Mouse (Mus musculus) CH12.LX (cell line): ENCODE data around the gene Il17rd. TPM values are rescaled to one million over a fixed set of nuclear protein-coding genes. Genes with fewer than 3 reads are reported as not detected.

ENCODE experiments used
- DNase-seq: peaks from one replicate; pipeline ENCODE4 v3.0.0-alpha.2; 2013; ENCODE audit errors: extremely low read depth
- H3K27ac ChIP-seq: 2 replicates; pipeline ENCODE4 v1.5.1; 2012; ENCODE audit warnings: low read depth, mild to moderate bottlenecking, control low read depth, moderate library complexity; ENCODE audit not compliant: insufficient read depth
- H3K27me3 ChIP-seq: replicated peaks from 2 replicates; pipeline ENCODE3; 2012; ENCODE audit warnings: inconsistent platforms
- H3K36me3 ChIP-seq, 2 experiments: replicated peaks in 1 of 2; 2 replicates each; pipeline versions ENCODE3 to v1.6.1; 2012; ENCODE audit warnings: inconsistent platforms in 1 of 2, low read length in 1 of 2, mild to moderate bottlenecking in 1 of 2, mixed read lengths in 1 of 2, moderate library complexity in 1 of 2; ENCODE audit not compliant: control insufficient read depth in 1 of 2, insufficient read depth in 1 of 2
- H3K4me1 ChIP-seq, 2 experiments: 2 replicates each; pipeline ENCODE4 v1.6.1; 2012; ENCODE audit warnings: inconsistent platforms in 1 of 2, moderate library complexity in 1 of 2; ENCODE audit not compliant: insufficient read depth in 2 of 2, control insufficient read depth in 1 of 2
- H3K4me2 ChIP-seq: 2 replicates; pipeline ENCODE4 v1.6.1; 2012; ENCODE audit warnings: low read depth, mild to moderate bottlenecking, control low read depth; ENCODE audit not compliant: poor library complexity, insufficient read depth, severe bottlenecking
- H3K4me3 ChIP-seq, 3 experiments: fragments of 150-350 bp in 1 of 3; sonication (generic) in 1 of 3; replicated peaks in 1 of 3; 2 replicates each; pipeline versions ENCODE3 to v1.5.1; 2011 to 2012; ENCODE audit warnings: low read depth in 2 of 3, low read length in 2 of 3, mild to moderate bottlenecking in 2 of 3, moderate library complexity in 2 of 3, control low read depth in 1 of 3, improper control_type of control experiment in 1 of 3, inconsistent platforms in 1 of 3, mixed read lengths in 1 of 3; ENCODE audit not compliant: poor library complexity in 1 of 3
- H3K79me2 ChIP-seq: replicated peaks from 2 replicates; pipeline ENCODE4 v1.6.1; 2012; ENCODE audit warnings: mild to moderate bottlenecking, moderate library complexity; ENCODE audit not compliant: control insufficient read depth, poor library complexity, insufficient read depth, severe bottlenecking; ENCODE audit errors: extremely low read depth
- H3K9ac ChIP-seq: 2 replicates; pipeline ENCODE4 v1.6.1; 2012; ENCODE audit warnings: low read depth, mild to moderate bottlenecking, control low read depth, moderate library complexity; ENCODE audit not compliant: insufficient read depth
- H3K9me3 ChIP-seq: replicated peaks from 2 replicates; pipeline ENCODE3; 2012; ENCODE audit warnings: low read length, inconsistent platforms, mixed read lengths
- BHLHE40 ChIP-seq: IDR thresholded peaks from 2 replicates; pipeline ENCODE4 v1.6.1; 2011; ENCODE audit warnings: mild to moderate bottlenecking, low read depth, low read length, improper control_type of control experiment
- CHD2 ChIP-seq: IDR thresholded peaks from 2 replicates; pipeline ENCODE4 v1.6.1; 2011; ENCODE audit warnings: low read length, improper control_type of control experiment
- CTCF ChIP-seq, 2 experiments: IDR thresholded peaks in 1 of 2; conservative IDR thresholded peaks in 1 of 2; 2 replicates each; pipeline ENCODE4 v1.5.1; 2011 to 2012; ENCODE audit warnings: low read depth in 2 of 2, low read length in 2 of 2, improper control_type of control experiment in 1 of 2, inconsistent platforms in 1 of 2, mild to moderate bottlenecking in 1 of 2, moderate library complexity in 1 of 2
- E2F4 ChIP-seq: IDR thresholded peaks from 2 replicates; pipeline ENCODE4 v1.6.1; 2011; ENCODE audit warnings: low read depth, low read length, improper control_type of control experiment; ENCODE audit not compliant: insufficient replicate concordance
- ELF1 ChIP-seq: IDR thresholded peaks from 2 replicates; pipeline ENCODE4 v1.6.1; 2014; ENCODE audit warnings: low read depth, mild to moderate bottlenecking, inconsistent platforms, low read length, improper control_type of control experiment
- EP300 ChIP-seq: IDR thresholded peaks from 2 replicates; pipeline ENCODE4 v1.6.1; 2011; ENCODE audit warnings: low read length, improper control_type of control experiment
- ETS1 ChIP-seq: conservative IDR thresholded peaks from 2 replicates; pipeline ENCODE4 v1.6.1; 2012; ENCODE audit warnings: low read depth, mild to moderate bottlenecking, inconsistent platforms, low read length, improper control_type of control experiment, moderate library complexity
- IRF4 ChIP-seq: IDR thresholded peaks from 2 replicates; pipeline ENCODE4 v1.6.1; 2014; ENCODE audit warnings: low read depth, mild to moderate bottlenecking, inconsistent platforms, low read length, improper control_type of control experiment
- KAT2A ChIP-seq: IDR thresholded peaks from 2 replicates; pipeline ENCODE4 v1.6.1; 2012; ENCODE audit warnings: low read length, improper control_type of control experiment, inconsistent platforms; ENCODE audit not compliant: insufficient replicate concordance
- MAFK ChIP-seq: IDR thresholded peaks from 2 replicates; pipeline ENCODE4 v1.6.1; 2011; ENCODE audit warnings: low read length, improper control_type of control experiment; ENCODE audit not compliant: insufficient replicate concordance
- MXI1 ChIP-seq: IDR thresholded peaks from 2 replicates; pipeline ENCODE4 v1.6.1; 2011; ENCODE audit warnings: mild to moderate bottlenecking, low read depth, low read length, improper control_type of control experiment
- POLR2A ChIP-seq: IDR thresholded peaks from 2 replicates; pipeline ENCODE4 v1.6.1; 2011; ENCODE audit warnings: low read depth, mild to moderate bottlenecking, improper control_type of control experiment, low read length
- POLR2AphosphoS2 ChIP-seq: IDR thresholded peaks from 2 replicates; pipeline ENCODE4 v1.6.1; 2011; ENCODE audit warnings: low read depth, low read length, improper control_type of control experiment
- RAD21 ChIP-seq: IDR thresholded peaks from 2 replicates; pipeline ENCODE4 v1.6.1; 2011; ENCODE audit warnings: low read depth, mild to moderate bottlenecking, low read length, improper control_type of control experiment, moderate library complexity
- RCOR1 ChIP-seq: conservative IDR thresholded peaks from 2 replicates; pipeline ENCODE4 v1.6.1; 2012; ENCODE audit warnings: low read depth, mild to moderate bottlenecking, inconsistent platforms, low read length, improper control_type of control experiment
- ZC3H11A ChIP-seq: IDR thresholded peaks from 2 replicates; pipeline ENCODE4 v1.6.1; 2012; ENCODE audit warnings: low read depth, mild to moderate bottlenecking, inconsistent platforms, low read length, improper control_type of control experiment
- ZMIZ1 ChIP-seq: IDR thresholded peaks from 2 replicates; pipeline ENCODE4 v1.6.1; 2012; ENCODE audit warnings: low read depth, mild to moderate bottlenecking, inconsistent platforms, low read length, improper control_type of control experiment
- ZNF384 ChIP-seq: IDR thresholded peaks from 2 replicates; pipeline ENCODE4 v1.6.1; 2012; ENCODE audit warnings: low read depth, low read length, improper control_type of control experiment, inconsistent platforms
- dilution Hi-C: fragments of 300-500 bp; cut with MboI; formaldehyde crosslinking; loops from 2 replicates; pipeline ENCODE4 v1.14.3; 2020; ENCODE audit warnings: low sequenced_read_pairs; ENCODE audit not compliant: extremely low pct_unique_long_range_greater_than_20kb, extremely low pct_ligation_motif_present
- in situ Hi-C: fragments of 300-500 bp; cut with MboI; formaldehyde crosslinking; loops from 3 replicates; pipeline ENCODE4 v1.14.3; 2019; ENCODE audit warnings: low sequenced_read_pairs, low pct_ligation_motif_present, low pct_unique_long_range_greater_than_20kb, mixed read lengths
- polyA plus RNA-seq: library from polyadenylated mRNA; unstranded; fragments of >175 nt; gene quantifications from 2 replicates; pipeline ENCODE4 v1.2.1, GENCODE M21; 2012; ENCODE audit warnings: low read depth; ENCODE audit not compliant: insufficient read length
- total RNA-seq, 2 experiments: library from RNA; depleted of rRNA; stranded (reverse); fragments of 300-350 nt in 1 of 2; fragments of >200 nt in 1 of 2; gene quantifications; 2 replicates each; pipeline ENCODE4 v1.2.3; 2012 to 2014

Gene Il17rd
- total and polyA plus RNA-seq, 3 experiments = 0.04 to 0.09 (median 0.08) TPM

DNA sequence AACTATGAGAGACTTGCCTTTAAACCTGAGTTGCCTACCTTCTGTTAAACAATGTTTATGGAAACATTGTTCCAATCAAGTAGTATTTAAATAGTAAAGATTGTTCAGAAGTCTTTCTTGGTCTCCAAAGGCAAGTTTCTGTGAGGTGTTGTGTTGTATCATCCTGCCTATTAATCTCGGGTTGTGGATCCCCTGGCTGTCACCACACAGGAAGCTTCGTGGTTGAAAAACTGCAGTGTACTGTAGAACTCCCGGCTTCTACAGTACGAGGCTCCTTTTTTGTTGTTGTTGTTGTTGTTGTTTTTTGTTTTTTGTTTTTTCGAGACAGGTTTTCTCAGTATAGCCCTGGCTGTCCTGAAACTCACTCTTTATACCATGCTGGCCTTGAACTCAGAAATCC is 46.7 kb downstream of the Il17rd start:
- Histone ChIP-seq H3K4me2 (no peak overlapping the region), H3K79me2 (no peaks in the 10 kb centered on the region), H3K27me3 (no peaks in the 10 kb centered on the region), H3K4me1 (peaks cover 0 to 4% of the 10 kb centered on the region in 2 experiments; a peak in 1 of 4 replicates), H3K9me3 (no peaks in the 10 kb centered on the region), H3K36me3 (no peaks in the 10 kb centered on the region), H3K9ac (no peak overlapping the region), H3K4me3 (no peak overlapping the region), H3K27ac (no peak overlapping the region)
- no peak for TF ChIP-seq BHLHE40
- no peak for DNase-seq
- in situ Hi-C loops (no loop called here), dilution Hi-C loops (no loop called here)

- Histone ChIP-seq H3K4me1 (peaks cover 0 to 4% of the 10 kb centered on the region in 2 experiments; a peak in 1 of 4 replicates), H3K9me3 (no peaks in the 10 kb centered on the region), H3K4me2 (no peak overlapping the region), H3K36me3 (no peaks in the 10 kb centered on the region), H3K79me2 (no peaks in the 10 kb centered on the region), H3K27me3 (no peaks in the 10 kb centered on the region), H3K4me3 (no peak overlapping the region)
- in situ Hi-C loops = no loop called here
- DNase-seq = no peak
- dilution Hi-C loops = no loop called here
- TF ChIP-seq E2F4 = no peak
- no peak for TF ChIP-seq IRF4
- TF ChIP-seq RAD21 = no peak
- TF ChIP-seq, all 38 proteins: peak for 0
- H3K27ac ChIP-seq = no peak overlapping the region
- no peak overlapping the region for H3K9ac ChIP-seq
Observed at GRCm38 (mm10) chr14:27085999-27086398, 47.3 kb downstream of the Il17rd start.

DNA sequence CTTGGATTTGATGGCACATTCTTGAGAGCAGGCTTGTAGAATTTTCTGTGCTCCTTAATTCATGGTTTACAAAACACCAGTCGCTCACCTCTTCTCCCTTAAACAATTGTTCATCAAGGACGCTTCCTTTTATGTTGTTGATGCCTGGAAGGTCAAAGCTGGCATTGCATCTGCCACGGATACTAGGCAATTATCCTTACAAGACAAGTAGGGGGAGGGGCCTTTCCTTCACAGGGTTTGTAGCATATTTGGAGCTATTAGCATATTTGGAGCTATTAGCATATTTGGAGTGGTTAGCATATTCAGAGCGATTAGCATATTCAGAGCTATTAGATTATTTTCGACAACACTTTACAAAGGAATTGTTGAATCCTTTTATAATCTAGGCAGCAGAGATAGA is 55.5 kb downstream of the Il17rd start:
- in situ Hi-C loops (no loop called here), dilution Hi-C loops (no loop called here)
- H3K9me3 ChIP-seq = no peaks in the 10 kb centered on the region
- no peaks in the 10 kb centered on the region for H3K36me3 ChIP-seq
- no peak overlapping the region for H3K4me2 ChIP-seq
- no peaks in the 10 kb centered on the region for H3K27me3 ChIP-seq
- H3K79me2 ChIP-seq = no peaks in the 10 kb centered on the region
- no peak overlapping the region for H3K9ac ChIP-seq
- peaks cover 0 to 7% of the 10 kb centered on the region in 2 experiments; a peak in 2 of 4 replicates for H3K4me1 ChIP-seq
- H3K4me3 ChIP-seq = no peak overlapping the region
- TF ChIP-seq ZNF384 = no peak
- no peak for TF ChIP-seq EP300
- TF ChIP-seq CTCF (conservative IDR thresholded peaks at IDR 0.05 in 1 of 2, IDR thresholded peaks at IDR 0.05 in 1 of 2; ENCODE audit: low read depth in 2 of 2, low read length in 2 of 2) = no peak
- TF ChIP-seq RAD21 = no peak
- no peak for TF ChIP-seq MXI1
- no peak for TF ChIP-seq ETS1
- TF ChIP-seq POLR2AphosphoS2 = no peak
- no peak for TF ChIP-seq ZC3H11A
- no peak for TF ChIP-seq ZMIZ1
- no peak for TF ChIP-seq ELF1
- TF ChIP-seq CHD2 = no peak
- no peak for TF ChIP-seq E2F4
- TF ChIP-seq MAFK = no peak
- no peak for TF ChIP-seq KAT2A
- TF ChIP-seq RCOR1 = no peak
- no peak for TF ChIP-seq POLR2A
- TF ChIP-seq, all 38 proteins: peak for 0
- H3K27ac ChIP-seq = no peak overlapping the region
- DNase-seq = no peak
